Mouse (Mus musculus) kidney, postnatal 4 days (tissue): Measurements from ENCODE around the gene Rev1.
"Not testable (repeated sequence)": the region's sequence is repeated elsewhere in the genome, so short reads cannot be mapped to it uniquely, and the experiment has no call there.

Source experiments
- DNase-seq, 2 experiments: peaks; one replicate each; pipeline ENCODE4 v3.0.0; 2021; ENCODE audit warnings: mixed read lengths in 2 of 2

Gene Rev1

GRCm38 (mm10) chr1:38062156-38062555 lies 67.4 kb downstream of the Rev1 start:
- DNase-seq: not testable (repeated sequence)

DNA sequence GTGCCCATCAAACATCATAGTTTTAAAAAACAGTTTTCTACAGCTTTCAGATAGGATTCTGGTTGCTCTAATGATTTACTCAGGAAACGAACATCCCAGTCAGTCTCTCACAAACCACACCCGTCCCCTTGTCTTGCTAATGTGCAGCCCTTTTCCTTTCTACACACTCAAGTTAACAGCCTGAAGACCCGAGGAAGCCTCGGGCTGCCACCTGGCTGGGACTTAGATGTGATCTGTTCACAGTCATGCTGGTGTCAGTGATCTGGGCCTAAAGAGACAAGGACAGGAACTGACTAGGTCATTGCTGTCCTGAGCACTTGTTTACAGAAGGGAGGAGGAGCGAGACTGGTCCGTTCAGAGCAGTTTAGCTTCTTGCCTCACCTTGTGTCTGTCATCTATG lies 71.2 kb downstream of the Rev1 start:
- DNase-seq: no peak

DNA sequence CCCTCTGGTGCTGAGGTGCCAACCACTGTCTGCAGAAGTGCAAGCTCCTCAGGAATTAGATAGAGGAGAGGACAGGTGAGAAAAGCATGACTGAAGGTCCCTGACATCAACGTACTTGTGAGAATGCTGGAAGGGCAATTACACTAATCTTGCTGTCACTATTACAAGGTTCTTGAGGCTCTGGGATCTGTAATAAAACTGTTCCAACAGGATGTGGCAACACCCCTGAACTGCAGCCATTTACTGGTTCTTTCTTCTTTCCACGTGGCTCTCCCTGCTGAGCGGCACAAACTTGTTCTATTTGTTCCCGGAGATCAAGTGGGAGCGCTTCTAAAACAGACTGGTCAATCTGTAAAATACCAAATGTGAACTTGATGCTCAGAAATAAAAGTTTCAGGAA lies 74.4 kb downstream of the Rev1 start:
- no peak for DNase-seq

DNA sequence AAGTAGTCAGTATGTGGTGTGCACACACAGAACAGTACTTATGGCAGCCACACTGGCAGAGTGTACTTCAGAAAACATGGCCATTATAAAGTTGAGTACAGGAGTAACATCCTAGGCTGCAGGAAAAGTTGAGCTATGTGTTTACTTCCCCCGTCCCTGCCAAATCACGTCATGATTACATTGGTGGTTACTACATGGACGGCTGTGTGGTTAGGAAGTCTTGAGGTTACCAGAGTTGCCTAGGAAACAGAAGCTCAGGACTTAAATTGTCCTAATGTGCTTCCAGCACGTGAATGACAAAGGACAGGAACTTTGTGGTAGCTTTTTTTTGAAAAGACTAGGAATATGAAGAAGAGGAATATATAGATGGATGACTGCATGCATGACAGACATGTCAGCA lies 80.0 kb downstream of the Rev1 start:
- no peak for DNase-seq

DNA sequence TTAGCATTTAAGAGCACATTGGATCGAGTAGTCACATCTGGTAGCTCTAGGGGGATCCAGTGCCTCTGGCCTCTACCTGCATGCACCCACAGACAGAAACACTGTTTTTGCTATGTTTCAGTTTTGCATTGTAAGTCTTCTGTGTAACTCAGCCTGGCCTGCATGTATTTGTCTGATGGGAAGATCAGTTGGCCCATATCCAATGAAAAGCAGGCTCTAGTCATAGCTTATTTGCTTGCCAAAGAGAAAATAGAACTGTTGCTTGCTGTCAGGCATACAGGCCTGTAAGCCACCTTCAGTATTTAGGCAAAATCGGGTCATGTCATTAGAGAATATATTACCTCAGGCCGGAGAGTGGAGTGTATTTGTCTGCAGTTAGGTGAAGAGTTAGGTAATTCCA lies 81.5 kb downstream of the Rev1 start:
- no peak for DNase-seq

- DNase-seq: no peak
These were observed 90.7 kb downstream of the Rev1 start for GRCm38 (mm10) chr1:38038898-38039297.

GRCm38 (mm10) chr1:38037375-38037774 lies 92.2 kb downstream of the Rev1 start:
- no peak for DNase-seq

DNA sequence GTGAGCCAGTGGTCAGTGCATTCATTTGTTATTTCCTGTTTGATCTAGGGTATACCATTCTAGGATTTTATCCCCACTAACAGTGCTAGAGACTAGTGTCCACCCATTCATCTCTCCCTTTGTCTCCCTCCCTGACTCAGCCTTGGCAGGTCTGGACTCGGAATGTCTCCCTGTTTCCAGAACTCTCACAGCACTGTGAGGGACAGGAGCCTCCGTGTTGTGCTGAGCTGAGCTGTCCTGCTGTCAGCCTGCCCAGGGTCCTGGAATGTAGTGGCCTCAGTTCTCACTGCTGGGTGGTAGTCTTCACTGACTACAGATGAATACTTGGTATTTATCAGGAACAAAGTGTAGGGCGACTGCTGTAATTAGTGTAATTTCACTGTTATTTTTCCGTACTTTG lies 94.1 kb downstream of the Rev1 start:
- no peak for DNase-seq

GRCm38 (mm10) chr1:38031391-38031790 lies 98.2 kb downstream of the Rev1 start:
- no peak for DNase-seq

DNA sequence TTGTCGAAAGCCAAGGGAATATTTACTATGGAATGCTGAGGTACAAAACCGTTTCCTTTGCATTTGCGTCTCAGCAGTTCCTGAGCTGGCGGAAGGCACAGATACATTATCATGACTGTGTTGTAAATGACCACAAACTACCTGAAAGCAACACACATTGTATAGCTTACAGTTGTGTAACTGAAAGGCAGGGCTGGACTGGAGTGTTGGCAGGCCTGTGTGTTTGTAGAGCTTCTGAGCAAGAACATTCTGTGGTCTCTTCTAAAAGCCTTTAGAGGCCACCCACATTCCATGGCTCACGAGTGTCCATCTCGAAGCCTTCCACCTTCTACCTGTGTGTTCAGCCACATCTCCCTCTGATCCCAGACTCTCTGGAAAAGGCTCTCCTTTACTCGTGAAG lies 102.3 kb downstream of the Rev1 start:
- DNase-seq: no peak

DNA sequence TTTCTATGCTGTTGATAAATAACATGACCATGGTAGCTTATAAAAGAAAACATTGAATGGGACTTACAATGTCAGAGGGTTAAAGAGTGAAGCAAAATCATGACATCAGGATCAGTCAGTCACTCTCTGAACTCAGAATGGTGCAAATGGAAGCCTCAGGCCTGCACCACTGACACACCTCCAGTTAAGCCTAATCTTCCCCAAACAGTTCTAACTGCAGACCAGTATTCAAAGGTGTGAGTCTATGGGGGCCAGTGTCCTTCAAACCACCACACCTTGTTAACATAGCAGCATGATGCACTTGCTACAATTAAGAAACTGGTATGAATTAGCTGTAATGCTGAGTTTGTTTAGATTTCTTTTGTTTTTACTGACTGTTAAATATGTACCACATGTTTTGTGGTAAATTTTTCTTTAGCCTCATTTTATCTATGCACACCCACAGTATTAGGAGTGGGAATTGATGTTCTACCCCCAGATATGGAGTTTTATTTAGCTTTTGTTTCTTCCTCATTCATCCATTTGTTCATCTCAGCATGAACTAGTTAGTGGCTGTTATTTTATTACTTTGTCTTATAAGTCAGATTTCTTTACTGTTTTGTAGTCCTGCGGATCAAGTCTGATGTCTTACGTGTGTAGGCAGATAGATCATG lies 114.9 kb downstream of the Rev1 start:
- DNase-seq: no peak

DNA sequence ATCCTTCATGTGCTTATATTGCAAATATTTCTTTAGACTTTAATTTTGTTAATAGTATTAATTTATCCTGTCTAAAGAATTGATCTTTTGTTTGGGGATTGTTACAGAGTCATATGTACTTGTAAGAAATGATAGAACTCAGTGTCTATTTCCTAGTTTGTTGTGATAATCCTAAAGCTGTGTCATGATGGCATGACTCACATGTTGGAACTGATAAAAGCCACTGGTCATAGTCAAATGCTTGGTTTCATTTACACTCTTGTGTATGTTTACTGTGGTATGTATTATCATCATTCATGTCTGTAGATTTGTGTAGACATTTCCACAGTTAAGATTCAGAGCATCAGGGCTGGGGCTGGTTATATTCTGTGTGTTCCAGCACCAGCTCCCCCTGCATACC lies 117.1 kb downstream of the Rev1 start:
- no peak for DNase-seq

GRCm38 (mm10) chr1:38012104-38012503 lies 117.5 kb downstream of the Rev1 start:
- DNase-seq: no peak

GRCm38 (mm10) chr1:38011647-38012046 lies 118.0 kb downstream of the Rev1 start:
- DNase-seq: no peak

DNA sequence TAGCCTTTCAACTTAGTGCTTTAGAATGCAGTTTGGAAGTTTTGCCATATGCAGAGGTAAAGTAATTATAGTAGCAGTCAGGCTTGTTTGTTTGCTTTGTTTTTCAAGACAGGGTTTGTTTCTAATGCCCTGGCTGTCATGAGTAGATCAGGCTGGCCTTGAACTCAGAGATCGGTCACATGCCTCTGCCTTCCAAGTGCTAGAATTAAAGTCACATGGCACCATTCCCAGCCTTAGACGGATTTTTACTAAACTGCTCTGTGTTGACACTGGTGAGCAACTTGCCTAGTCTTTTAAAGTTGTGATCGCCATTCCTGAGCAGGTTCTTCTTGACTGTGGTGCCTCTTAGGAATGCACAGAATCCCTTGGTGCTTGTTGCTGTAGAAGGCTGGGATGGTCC lies 122.9 kb downstream of the Rev1 start:
- no peak for DNase-seq

DNA sequence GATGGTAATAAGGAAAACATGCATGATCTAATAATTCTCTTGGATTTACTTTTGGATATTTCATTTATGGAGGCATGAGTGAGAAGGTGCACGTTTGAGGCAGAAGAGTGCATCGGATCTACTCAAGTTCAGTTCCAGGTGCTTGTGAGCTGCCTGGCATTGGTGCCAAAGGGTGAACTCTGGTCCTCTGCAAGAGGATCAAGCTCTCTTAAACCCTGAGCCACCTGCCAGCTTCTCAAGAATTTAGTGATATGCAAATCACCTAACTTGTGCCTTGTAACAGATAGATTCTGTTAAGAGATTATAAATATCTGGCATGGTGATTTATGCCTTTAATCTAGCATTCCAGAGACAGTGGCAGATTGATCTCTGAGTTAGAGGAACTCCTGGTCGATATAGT lies 126.6 kb downstream of the Rev1 start:
- no peak for DNase-seq
